Mouse (Mus musculus) liver, embryonic 12.5 days (tissue): ENCODE measurements around the gene Gm17949. TPM values are rescaled to one million over a fixed set of nuclear protein-coding genes. Genes with fewer than 3 reads are reported as not detected.
A peak's percentile ranks its signal among the peaks of the same experiment; 100 is the strongest.
"Not testable (repeated sequence)": the region's sequence is repeated elsewhere in the genome, so short reads cannot be mapped to it uniquely, and the experiment has no call there.

Source experiments
- ATAC-seq: fragments of 200-750 bp; cut with Nextera tagmentation; 2 replicates; pipeline ENCODE4 v1.8.0; 2017; ENCODE audit warnings: moderate number of reproducible peaks, mild to moderate bottlenecking, moderate library complexity
- H3K27ac ChIP-seq: fragments of 300-500 bp; sonication (generic); 2 replicates; pipeline ENCODE4 v1.5.1; 2016; ENCODE audit warnings: mild to moderate bottlenecking
- H3K27me3 ChIP-seq: fragments of 300-500 bp; sonication (generic); replicated peaks from 2 replicates; pipeline ENCODE4 v1.6.1; 2016; ENCODE audit warnings: mild to moderate bottlenecking, moderate library complexity
- H3K36me3 ChIP-seq: fragments of 300-500 bp; sonication (generic); 2 replicates; pipeline ENCODE4 v1.6.1; 2016; ENCODE audit warnings: mild to moderate bottlenecking, moderate library complexity
- H3K4me1 ChIP-seq: fragments of 300-500 bp; sonication (generic); 2 replicates; pipeline ENCODE4 v1.6.1; 2016
- H3K4me2 ChIP-seq: fragments of 300-500 bp; sonication (generic); 2 replicates; pipeline ENCODE4 v1.6.1; 2016; ENCODE audit warnings: mild to moderate bottlenecking, moderate library complexity
- H3K4me3 ChIP-seq: fragments of 300-500 bp; sonication (generic); 2 replicates; pipeline ENCODE4 v1.5.1; 2016; ENCODE audit warnings: mild to moderate bottlenecking, moderate library complexity
- H3K9ac ChIP-seq: fragments of 300-500 bp; sonication (generic); 2 replicates; pipeline ENCODE4 v1.6.1; 2016; ENCODE audit warnings: mild to moderate bottlenecking, moderate library complexity
- H3K9me3 ChIP-seq: fragments of 300-500 bp; sonication (generic); replicated peaks from 2 replicates; pipeline ENCODE4 v1.6.1; 2016; ENCODE audit warnings: mild to moderate bottlenecking, moderate library complexity
- WGBS: fragments of 180-500 bp; shearing (Covaris S2); methylation state at CpG from one replicate; pipeline ENCODE4 v1.1.7; 2016; ENCODE audit not compliant: insufficient replicate concordance; 5-methylcytosine and 5-hydroxymethylcytosine counted together
- polyA plus RNA-seq: library from polyadenylated mRNA; unstranded; fragments of >200 nt; fragmentation: Nextera tagmentation; extraction: Ambion mirVana; gene quantifications from 2 replicates; pipeline ENCODE4 v1.2.1, GENCODE M21; 2016

Gene Gm17949
- polyA plus RNA-seq, 1 experiment from 2014 or later: 0.33 TPM

- H3K4me2 ChIP-seq: peak overlapping the region; percentile 86
- no peaks in the 10 kb centered on the region for H3K9me3 ChIP-seq
- peak overlapping the region; percentile 99 for H3K4me3 ChIP-seq
- H3K9ac ChIP-seq: peak overlapping the region; percentile 100
- H3K4me1 ChIP-seq: peaks cover 62% of the 10 kb centered on the region
- no peak for ATAC-seq
- H3K27me3 ChIP-seq: peaks cover 7% of the 10 kb centered on the region; the same call in 1 of the 2 replicates
- peaks cover 48% of the 10 kb centered on the region for H3K36me3 ChIP-seq
- peak overlapping the region; percentile 96 for H3K27ac ChIP-seq
- 15% methylated on average over 8 of the region's 8 CpGs for WGBS
Observed at GRCm38 (mm10) chr17:57029691-57030090, 18.4 kb downstream of the Gm17949 start.

DNA sequence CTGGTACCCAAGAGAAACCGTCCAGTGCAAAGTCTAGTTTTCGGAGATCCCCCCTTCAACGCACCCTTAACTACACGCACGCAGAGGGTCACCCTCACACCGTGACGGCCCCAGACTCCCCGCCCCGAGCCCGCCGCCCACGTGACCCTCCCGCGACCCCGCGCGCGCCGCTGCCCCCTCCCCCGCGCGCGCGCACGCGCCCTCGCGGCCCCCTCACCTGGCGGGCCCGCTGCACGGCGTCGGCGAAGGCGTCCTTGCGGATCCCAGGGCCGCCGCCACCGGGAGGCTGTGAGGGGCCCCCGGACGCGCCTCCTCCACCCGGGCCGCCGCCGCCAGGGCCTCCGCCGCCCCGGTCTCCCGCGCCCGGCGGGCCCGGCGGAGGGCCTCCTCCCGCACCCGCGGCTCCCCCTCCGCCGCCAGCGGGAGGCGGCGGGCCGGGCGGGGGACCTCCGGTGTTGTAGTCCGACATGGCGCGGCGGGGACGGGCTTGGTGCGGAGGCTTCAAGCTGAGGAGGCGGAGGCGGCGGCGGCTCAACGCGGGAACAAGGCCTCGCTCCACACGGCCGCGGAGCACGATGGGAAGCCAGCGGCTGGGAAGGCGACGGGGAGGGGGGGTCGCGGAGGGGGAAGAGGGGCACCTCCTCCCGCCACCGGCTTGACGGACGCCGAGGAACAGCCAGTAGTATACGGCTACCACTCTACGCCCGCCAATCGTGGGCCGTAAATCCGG, 19.8 kb downstream of the Gm17949 start, which contains the start of gene Khsrp:
Khsrp (minus strand) TSS at position 592 of the 730 bp plus-strand sequence.
- peak within 1 kb of the TSS; percentile 99 for H3K4me3 ChIP-seq
- peak within 1 kb of the TSS; percentile 100 for H3K9ac ChIP-seq
- H3K4me1 ChIP-seq: peaks cover 50% of the 10 kb centered on the region
- H3K36me3 ChIP-seq: peaks cover 34% of the 10 kb centered on the region
- no peak for ATAC-seq
- H3K27ac ChIP-seq: peak within 1 kb of the TSS; percentile 96
- H3K9me3 ChIP-seq: no peaks in the 10 kb centered on the region
- under 1% methylated on average over 81 of the region's 99 CpGs for WGBS
- peaks cover 11% of the 10 kb centered on the region; the same call in 1 of the 2 replicates for H3K27me3 ChIP-seq
- peak within 1 kb of the TSS; percentile 86 for H3K4me2 ChIP-seq

DNA sequence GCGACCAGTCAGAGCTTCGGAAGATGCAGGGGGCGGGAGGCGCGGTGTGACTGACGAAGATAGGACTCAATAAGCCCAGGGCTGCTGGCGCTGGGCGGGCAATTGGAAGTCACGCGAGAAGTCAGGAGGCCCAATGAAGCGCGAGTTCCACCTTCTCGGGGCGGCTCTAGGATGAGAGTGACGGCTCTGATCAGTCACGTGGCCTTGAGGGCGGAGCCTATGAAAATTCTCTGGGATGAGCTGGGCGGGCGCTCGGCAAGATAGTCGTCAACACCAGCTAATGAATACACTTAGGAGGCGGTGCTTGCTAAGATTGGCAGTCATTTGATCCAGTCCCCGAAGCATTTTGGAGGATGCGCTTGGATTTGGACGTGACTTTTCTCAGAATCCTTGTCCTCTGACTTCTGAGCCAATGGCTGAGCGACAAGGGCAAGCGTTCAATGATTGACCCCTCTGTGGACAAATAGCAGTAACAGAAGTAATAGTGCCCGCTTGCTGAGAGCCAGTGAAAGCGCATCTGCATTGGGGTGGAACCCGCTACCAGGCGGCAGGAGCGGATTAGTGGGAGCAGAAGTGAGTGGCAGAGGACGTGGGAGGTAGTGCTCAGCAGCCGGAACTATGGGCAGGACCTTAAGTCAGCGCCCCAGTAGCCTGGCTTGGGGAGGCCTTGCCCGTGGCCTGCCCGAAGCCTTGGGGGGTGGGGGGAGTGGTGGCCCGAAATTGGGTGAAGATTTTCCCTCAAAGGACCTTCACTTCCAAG, 20.6 kb downstream of the Gm17949 start:
- Histone ChIP-seq H3K4me1 (peaks cover 43% of the 10 kb centered on the region), H3K4me2 (peak overlapping the region; percentile 86), H3K9me3 (no peaks in the 10 kb centered on the region), H3K4me3 (peak overlapping the region; percentile 99), H3K36me3 (peaks cover 26% of the 10 kb centered on the region), H3K27me3 (peaks cover 11% of the 10 kb centered on the region; the same call in 1 of the 2 replicates), H3K27ac (peak overlapping the region; percentile 91), H3K9ac (peak overlapping the region; percentile 100)
- peak; percentile 90 for ATAC-seq
- under 1% methylated on average over 38 of the region's 38 CpGs for WGBS

GRCm38 (mm10) chr17:57032854-57033253, 21.6 kb downstream of the Gm17949 start:
- H3K9ac ChIP-seq: peak overlapping the region; percentile 80
- peak overlapping the region; percentile 59 for H3K4me3 ChIP-seq
- H3K4me2 ChIP-seq: peak overlapping the region; percentile 82
- ATAC-seq: no peak
- H3K36me3 ChIP-seq: peaks cover 16% of the 10 kb centered on the region
- whole genome bisulfite sequencing: 72% methylated on average over 4 of the region's 4 CpGs
- peaks cover 15% of the 10 kb centered on the region; the same call in 1 of the 2 replicates for H3K27me3 ChIP-seq
- H3K4me1 ChIP-seq: peaks cover 32% of the 10 kb centered on the region
- H3K9me3 ChIP-seq: no peaks in the 10 kb centered on the region
- H3K27ac ChIP-seq: peak overlapping the region; percentile 91

DNA sequence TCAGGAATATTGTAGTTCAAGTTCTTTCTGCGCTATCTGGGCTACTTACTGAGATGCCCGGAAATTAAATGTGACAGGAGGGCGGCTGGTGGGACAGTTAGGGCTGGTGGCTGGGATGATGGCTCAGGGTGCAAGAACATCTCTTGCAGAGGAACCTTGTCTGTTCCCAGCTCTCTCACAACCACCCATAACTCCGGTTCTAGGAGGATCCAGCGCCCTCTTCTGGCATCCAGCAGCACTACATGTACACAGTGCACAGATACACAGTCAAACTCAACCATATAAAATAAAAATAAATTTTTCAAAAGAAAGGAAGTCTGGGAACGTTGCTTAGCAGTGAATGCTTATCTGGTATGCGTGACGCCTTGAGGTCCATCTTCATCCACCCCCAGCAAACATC, 27.7 kb downstream of the Gm17949 start:
- no peak overlapping the region for H3K27ac ChIP-seq
- no peak overlapping the region for H3K9ac ChIP-seq
- ATAC-seq: no peak
- peaks cover 40% of the 10 kb centered on the region for H3K27me3 ChIP-seq
- no peaks in the 10 kb centered on the region for H3K36me3 ChIP-seq
- no peaks in the 10 kb centered on the region for H3K9me3 ChIP-seq
- 32% methylated on average over 8 of the region's 8 CpGs for WGBS
- no peaks in the 10 kb centered on the region; the same call in 1 of the 2 replicates for H3K4me1 ChIP-seq
- no peak overlapping the region for H3K4me2 ChIP-seq
- H3K4me3 ChIP-seq: no peak overlapping the region

DNA sequence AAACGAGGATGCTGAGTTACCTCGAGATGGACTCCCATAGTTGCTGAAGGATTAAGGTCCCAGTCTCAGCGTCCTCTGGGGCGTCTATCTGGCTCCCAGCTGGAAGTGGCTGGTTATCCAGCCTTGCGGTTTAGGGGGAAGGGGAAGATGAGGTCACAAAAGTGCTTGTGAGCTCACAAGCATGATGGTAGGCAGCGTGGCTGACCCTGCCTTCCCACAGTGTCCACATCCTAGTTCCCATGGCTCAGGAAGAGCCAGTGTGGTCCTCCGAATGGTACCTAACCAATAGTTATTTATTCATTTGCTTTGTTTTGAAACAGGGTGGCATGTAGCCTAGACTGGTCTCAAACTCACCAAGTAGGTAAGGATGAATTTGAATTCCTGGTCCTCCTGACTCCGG, 30.3 kb downstream of the Gm17949 start, which contains the start of gene Slc25a41:
Slc25a41 (minus strand) TSS at position 101 of the 400 bp plus-strand sequence.
- H3K4me1 ChIP-seq: no peaks in the 10 kb centered on the region; the same call in 1 of the 2 replicates
- H3K9me3 ChIP-seq: no peaks in the 10 kb centered on the region
- H3K27me3 ChIP-seq: peaks cover 39% of the 10 kb centered on the region
- no peaks in the 10 kb centered on the region for H3K36me3 ChIP-seq
- no peak for ATAC-seq
- no peak within 1 kb of the TSS for H3K4me2 ChIP-seq
- no peak within 1 kb of the TSS for H3K27ac ChIP-seq
- H3K4me3 ChIP-seq: no peak within 1 kb of the TSS
- no peak within 1 kb of the TSS for H3K9ac ChIP-seq
- 51% methylated on average over 8 of the region's 8 CpGs for WGBS

- Histone ChIP-seq H3K36me3 (peaks cover 16% of the 10 kb centered on the region; the same call in 1 of the 2 replicates), H3K9me3 (no peaks in the 10 kb centered on the region), H3K4me3 (no peak overlapping the region), H3K4me2 (no peak overlapping the region), H3K9ac (no peak overlapping the region), H3K4me1 (0 out of 2 replicates have a peak, but pooled peaks cover 3% of the 10 kb centered on the region), H3K27ac (no peak overlapping the region), H3K27me3 (0 out of 2 replicates have a peak, but pooled peaks cover 7% of the 10 kb centered on the region)
- WGBS: 52% methylated on average over 5 of the region's 5 CpGs
- ATAC-seq: peak; percentile 45; the same call in 1 of the 2 replicates
Observed at GRCm38 (mm10) chr17:57047406-57047805, 36.1 kb downstream of the Gm17949 start.

- Histone ChIP-seq H3K27ac (no peak overlapping the region), H3K36me3 (peaks cover 27% of the 10 kb centered on the region; the same call in 1 of the 2 replicates), H3K9me3 (no peaks in the 10 kb centered on the region), H3K4me1 (0 out of 2 replicates have a peak, but pooled peaks cover 3% of the 10 kb centered on the region), H3K4me2 (no peak overlapping the region), H3K4me3 (no peak overlapping the region), H3K9ac (no peak overlapping the region), H3K27me3 (0 out of 2 replicates have a peak, but pooled peaks cover 7% of the 10 kb centered on the region)
- ATAC-seq: no peak
- 77% methylated on average over 3 of the region's 3 CpGs for WGBS
Observed at GRCm38 (mm10) chr17:57048816-57049215, 37.5 kb downstream of the Gm17949 start.

- H3K9ac ChIP-seq, H3K27ac ChIP-seq, H3K9me3 ChIP-seq, H3K4me1 ChIP-seq, H3K27me3 ChIP-seq, H3K4me3 ChIP-seq, ATAC-seq, H3K4me2 ChIP-seq: not testable (repeated sequence)
- peaks cover 35% of the 10 kb centered on the region for H3K36me3 ChIP-seq
- 59% methylated on average over 4 of the region's 4 CpGs for WGBS
Observed at GRCm38 (mm10) chr17:57051679-57052078, 40.4 kb downstream of the Gm17949 start.

DNA sequence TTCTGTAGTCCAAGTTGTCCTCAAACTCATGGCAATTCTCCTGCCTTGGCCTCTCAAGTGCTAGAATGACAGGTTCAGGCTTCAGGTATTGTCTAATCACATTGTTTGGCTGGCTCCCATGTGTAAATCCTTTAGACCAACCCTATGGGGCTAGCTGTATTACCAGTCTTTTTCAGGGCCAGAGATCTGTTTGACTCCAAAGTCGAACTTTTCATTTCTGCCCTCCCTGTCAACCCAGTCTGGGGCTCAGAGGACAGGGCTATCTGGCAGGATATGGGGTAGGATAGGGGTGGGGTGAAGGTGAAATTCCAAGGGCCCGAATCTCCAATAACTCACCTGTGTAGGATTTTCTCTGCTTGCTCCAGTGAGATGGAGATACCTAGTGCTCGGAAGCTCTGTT, 45.0 kb downstream of the Gm17949 start:
- Histone ChIP-seq H3K9me3 (no peaks in the 10 kb centered on the region), H3K27ac (no peak overlapping the region), H3K4me1 (peaks cover 31% of the 10 kb centered on the region), H3K9ac (no peak overlapping the region), H3K4me2 (no peak overlapping the region), H3K4me3 (no peak overlapping the region), H3K27me3 (peaks cover 31% of the 10 kb centered on the region), H3K36me3 (peaks cover 23% of the 10 kb centered on the region)
- ATAC-seq: no peak
- WGBS: 60% methylated on average over 3 of the region's 3 CpGs

GRCm38 (mm10) chr17:57058891-57059485, 47.7 kb downstream of the Gm17949 start, which contains the start of gene Crb3:
Crb3 (plus strand) TSS chr17:57059105.
- peaks cover 43% of the 10 kb centered on the region for H3K4me1 ChIP-seq
- H3K9me3 ChIP-seq: no peaks in the 10 kb centered on the region
- H3K4me2 ChIP-seq: peak within 1 kb of the TSS; percentile 98
- peak within 1 kb of the TSS; percentile 75 for H3K9ac ChIP-seq
- 6% methylated on average over 14 of the region's 22 CpGs for WGBS
- H3K27ac ChIP-seq: peak within 1 kb of the TSS; percentile 51
- peak within 1 kb of the TSS; percentile 69 for H3K4me3 ChIP-seq
- H3K36me3 ChIP-seq: peaks cover 8% of the 10 kb centered on the region
- H3K27me3 ChIP-seq: peaks cover 57% of the 10 kb centered on the region
- 0 out of 2 replicates have a peak, but pooled peaks have one; percentile 1 for ATAC-seq
